Mouse (Mus musculus): ENCODE results near the gene Auh.

Auh gene

GRCm38 (mm10) chr13:52875541-52876325 is 53.7 kb downstream of the Auh start:
- peak in 1 of 2 experiments; percentile 23 for DNase-seq

GRCm38 (mm10) chr13:52875089-52875488 is 54.4 kb downstream of the Auh start:
- no peak for DNase-seq

- no peak for DNase-seq
Observed at GRCm38 (mm10) chr13:52874338-52874737, 55.1 kb downstream of the Auh start.

- DNase-seq, result no peak
Observed at GRCm38 (mm10) chr13:52873923-52874322, 55.6 kb downstream of the Auh start.

GRCm38 (mm10) chr13:52866005-52866792 is 63.3 kb downstream of the Auh start:
- no peak for DNase-seq

- no peak for DNase-seq
Observed at GRCm38 (mm10) chr13:52863436-52863835, 66.0 kb downstream of the Auh start.

- DNase-seq, result no peak
Observed at GRCm38 (mm10) chr13:52860006-52860685, 69.3 kb downstream of the Auh start.

GRCm38 (mm10) chr13:52859065-52859820 is 70.2 kb downstream of the Auh start:
- no peak for DNase-seq

GRCm38 (mm10) chr13:52858373-52858772 is 71.1 kb downstream of the Auh start:
- no peak for DNase-seq

- no peak for DNase-seq
Observed at GRCm38 (mm10) chr13:52857781-52858180, 71.7 kb downstream of the Auh start.

- no peak for DNase-seq
Observed at GRCm38 (mm10) chr13:52853536-52853935, 75.9 kb downstream of the Auh start.

GRCm38 (mm10) chr13:52851886-52852285 is 77.6 kb downstream of the Auh start:
- no peak for DNase-seq

GRCm38 (mm10) chr13:52850024-52850723 is 79.3 kb downstream of the Auh start:
- peak in 1 of 2 experiments; percentile 15 for DNase-seq

GRCm38 (mm10) chr13:52849394-52849801 is 80.1 kb downstream of the Auh start:
- peak; percentile 12 to 26 for DNase-seq

- no peak for DNase-seq
Observed at GRCm38 (mm10) chr13:52847481-52847880, 82.0 kb downstream of the Auh start.

- DNase-seq, result no peak
Observed at GRCm38 (mm10) chr13:52847071-52847470, 82.4 kb downstream of the Auh start.

- no peak for DNase-seq
Observed at GRCm38 (mm10) chr13:52845618-52846017, 83.9 kb downstream of the Auh start.

GRCm38 (mm10) chr13:52843536-52844178 is 85.8 kb downstream of the Auh start:
- DNase-seq, result no peak

GRCm38 (mm10) chr13:52836231-52836630 is 93.2 kb downstream of the Auh start:
- no peak for DNase-seq

- no peak for DNase-seq
Observed at GRCm38 (mm10) chr13:52834591-52834990, 94.9 kb downstream of the Auh start.

- no peak for DNase-seq
Observed at GRCm38 (mm10) chr13:52833748-52834147, 95.7 kb downstream of the Auh start.
